Mouse (Mus musculus) heart, adult 10 weeks (tissue): ENCODE measurements around the gene Nmb. TPM values are rescaled to one million over a fixed set of nuclear protein-coding genes. Genes with fewer than 3 reads are reported as not detected.

Source experiments
- polyA plus RNA-seq: library from polyadenylated mRNA; stranded (reverse); fragments of 350-450 nt; fragmentation: Illumina TruSeq; extraction: RNeasy Lipid Tissue Mini Kit (QIAGEN cat#74804); gene quantifications from one replicate; pipeline ENCODE4 v1.2.3, GENCODE M21; 2014; ENCODE audit warnings: low read depth, low replicate concordance

Gene Nmb
- polyA plus RNA-seq, result 8.6 TPM

DNA sequence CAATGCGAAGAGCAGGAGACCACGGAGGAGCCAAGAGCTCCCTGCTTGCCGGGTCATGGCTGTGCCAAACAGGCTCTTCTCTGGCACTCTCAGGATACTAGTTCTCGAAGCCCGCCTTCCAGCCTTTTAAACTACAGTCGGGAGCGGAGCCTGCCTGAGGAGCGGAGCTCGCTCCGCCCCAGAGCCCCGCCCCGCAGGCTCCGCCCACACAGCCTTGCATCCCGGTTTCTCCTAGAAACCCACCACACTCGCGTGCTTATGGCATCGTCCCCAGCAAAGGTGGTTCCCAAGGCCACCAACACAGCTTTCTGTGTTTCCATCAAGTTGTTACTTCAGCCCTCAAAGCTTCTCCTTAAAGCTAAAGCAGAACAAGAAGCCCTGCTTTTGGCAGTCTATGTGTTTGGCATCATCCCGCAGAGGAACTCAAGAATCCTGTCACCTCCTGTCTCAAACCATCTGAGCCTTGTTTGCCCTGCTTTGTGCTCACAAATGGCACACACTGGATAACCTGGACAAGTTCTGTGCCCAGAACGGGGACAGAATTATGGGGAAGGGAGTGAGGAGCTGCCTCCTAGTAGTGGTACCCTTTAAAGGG, at the start of gene Nmb:
Gene Nmb (minus strand): TSS at position 156 of the 595 bp plus-strand sequence.

DNA sequence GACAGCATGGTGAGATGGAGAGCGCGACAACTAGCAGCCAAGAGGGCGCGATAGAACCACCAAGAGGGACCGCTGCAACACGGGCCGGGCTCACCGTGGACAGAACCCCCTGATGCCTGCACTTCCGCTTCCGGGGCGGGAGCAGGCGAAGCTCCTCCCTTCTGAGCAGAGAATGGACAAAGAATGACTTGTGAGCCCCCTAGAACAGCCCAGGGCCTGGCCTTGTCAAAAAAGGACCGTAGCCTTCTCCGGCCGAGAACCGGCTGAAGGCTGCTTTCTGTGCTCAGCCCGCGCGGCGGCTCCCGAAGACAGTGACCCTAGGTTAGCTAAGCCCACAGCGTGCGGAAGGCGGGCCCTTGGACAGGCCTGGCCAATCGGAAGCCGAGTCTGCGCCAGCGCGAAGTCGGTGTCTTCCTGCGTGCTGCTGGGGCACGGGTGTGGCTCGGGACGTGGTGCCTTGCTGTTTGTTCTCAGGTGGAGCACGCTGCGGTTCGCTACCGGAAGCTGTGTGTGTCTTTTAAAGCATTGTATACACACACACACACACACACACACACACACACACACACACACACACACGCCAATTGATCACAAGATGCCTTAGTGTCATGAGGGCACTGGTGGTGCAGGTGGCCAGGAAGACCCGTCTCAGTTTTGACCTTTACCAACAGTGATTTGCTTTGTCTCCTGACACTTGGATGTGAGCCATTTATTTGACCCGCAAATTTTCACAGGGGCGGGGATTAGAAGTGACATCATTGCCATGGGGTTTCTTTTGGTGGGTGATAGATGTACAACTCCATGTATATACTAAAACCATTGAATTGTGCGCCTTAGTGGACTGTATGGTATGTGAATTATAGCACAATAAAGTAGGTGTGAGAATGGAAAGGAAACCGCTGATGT, 42.8 kb upstream of the Nmb start, which contains the start of gene Sec11a:
Gene Sec11a (minus strand): TSS at position 336 of the 906 bp plus-strand sequence.

DNA sequence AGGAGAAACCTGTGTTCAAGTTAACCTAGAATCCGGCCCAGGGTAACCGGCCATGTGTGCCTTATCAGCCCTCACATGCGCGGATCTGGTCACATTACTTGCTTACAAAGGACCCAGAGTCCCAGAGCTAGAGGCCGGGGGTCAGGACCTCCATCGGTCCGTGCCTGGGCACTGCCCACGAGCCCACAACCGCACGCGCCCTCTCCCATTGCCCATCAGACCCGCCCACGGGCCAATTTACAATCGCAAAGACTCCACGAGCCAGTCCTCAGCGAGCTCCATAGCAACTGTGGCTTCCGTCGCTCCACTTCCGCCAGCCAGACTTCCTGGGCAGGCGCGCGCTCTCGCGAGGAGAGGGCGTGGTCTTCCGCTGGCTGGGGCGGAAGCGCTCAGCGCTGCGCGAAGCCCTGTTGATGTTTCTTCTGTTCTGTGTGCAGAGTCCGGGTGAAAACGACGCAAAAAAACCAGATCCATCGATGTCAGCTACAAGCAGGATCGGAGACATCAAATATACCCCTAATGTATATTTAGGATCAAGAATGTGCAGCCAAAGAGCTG, 3.9 kb downstream of the Nmb start, which contains the start of gene Wdr73:
Gene Wdr73 (minus strand): TSS at position 326 of the 558 bp plus-strand sequence.

DNA sequence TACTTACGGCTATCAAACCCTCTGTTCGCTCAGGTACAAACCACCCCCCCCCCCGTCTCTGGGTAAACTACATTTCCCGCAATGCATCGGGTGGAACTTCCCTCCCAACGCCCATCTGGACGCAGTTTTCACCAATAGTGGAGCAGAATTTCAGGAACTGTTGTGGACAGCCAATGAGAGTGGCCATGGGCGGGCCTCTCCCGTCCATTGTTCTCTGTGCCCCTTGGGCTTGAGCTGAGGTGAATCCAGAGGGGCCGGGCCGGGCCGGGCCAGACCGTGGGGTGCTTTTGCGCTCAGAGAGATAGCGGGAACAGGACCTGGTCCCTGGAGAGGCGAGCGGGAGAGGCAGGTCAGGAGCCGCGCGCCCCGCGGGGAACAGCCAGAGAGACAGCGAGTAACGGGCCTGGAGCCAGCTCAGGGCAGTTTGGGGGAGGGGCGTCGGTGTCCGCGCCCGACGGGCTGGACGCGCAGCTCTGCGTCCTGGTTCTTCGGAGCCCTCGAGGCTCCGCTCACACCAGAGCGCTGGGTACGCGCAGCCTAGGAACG, 44.1 kb downstream of the Nmb start, which contains the start of gene Zscan2:
Gene Zscan2 (plus strand): TSS at position 192 of the 546 bp plus-strand sequence.

Other genes with a start within 250 kb of the Nmb start
- gene Crtc3, start 216.2 kb downstream of the Nmb start, polyA plus RNA-seq, result 9.7 TPM
- 20.5 TPM for gene Iqgap1, start 79.1 kb downstream of the Nmb start, polyA plus RNA-seq
- 4.5 TPM for gene Zscan2, start 44.2 kb downstream of the Nmb start, polyA plus RNA-seq
- 8.4 TPM for gene Wdr73, start 3.8 kb downstream of the Nmb start, polyA plus RNA-seq
- 43.2 TPM for gene Sec11a, start 42.7 kb upstream of the Nmb start, polyA plus RNA-seq
- 16.1 TPM for gene Zfp592, start 88.6 kb upstream of the Nmb start, polyA plus RNA-seq
- 68.4 TPM for gene Alpk3, start 152.5 kb upstream of the Nmb start, polyA plus RNA-seq
- gene Slc28a1, start 209.7 kb upstream of the Nmb start, polyA plus RNA-seq, result not detected